Mouse (Mus musculus): ENCODE measurements around the gene Gm10837.

Gene Gm10837

GRCm38 (mm10) chr14:122534017-122534924, 43.9 kb downstream of the Gm10837 start, which contains the start of gene Pcca:
Gene Pcca, plus strand, starts transcription at chr14:122534324.
- DNase-seq (ENCODE audit: low spot score), result peak; percentile 97

GRCm38 (mm10) chr14:122535986-122536385, 45.6 kb downstream of the Gm10837 start:
- DNase-seq (ENCODE audit: low spot score), result no peak

Data from retina, embryonic 14.5 days (tissue).